Mouse (Mus musculus) megakaryocyte, embryonic 14.5 days (primary cell): ENCODE results near the gene Axin1.

Experiments used
- FLI1 ChIP-seq: IDR thresholded peaks from 2 replicates; pipeline ENCODE4 v1.6.1; 2012; ENCODE audit warnings: low read length, inconsistent platforms, mixed read lengths
- GATA1 ChIP-seq: IDR thresholded peaks from 3 replicates; pipeline ENCODE4 v1.6.1; 2012; ENCODE audit warnings: mixed read lengths, low read length, inconsistent platforms, borderline replicate concordance

GRCm38 (mm10) chr17:26235077-26235815, 96.8 kb downstream of the Axin1 start:
- TF ChIP-seq GATA1 (no peak), FLI1 (no peak)
